Mouse (Mus musculus): ENCODE data around the gene Rnd1.

Gene Rnd1

GRCm38 (mm10) chr15:98677977-98678376 lies 716 bp upstream of the Rnd1 start:
- DNase-seq (ENCODE audit: low spot score): no peak

- no peak for DNase-seq (ENCODE audit: low spot score)
Observed at GRCm38 (mm10) chr15:98676471-98676870, 790 bp downstream of the Rnd1 start.

- no peak for DNase-seq (ENCODE audit: low spot score)
Observed at GRCm38 (mm10) chr15:98675634-98676250, 1.5 kb downstream of the Rnd1 start.

- DNase-seq (ENCODE audit: low spot score): no peak
Observed at GRCm38 (mm10) chr15:98674994-98675545, 2.2 kb downstream of the Rnd1 start.

GRCm38 (mm10) chr15:98674284-98674993 lies 2.8 kb downstream of the Rnd1 start:
- no peak for DNase-seq (ENCODE audit: low spot score)

- DNase-seq (ENCODE audit: low spot score): no peak
Observed at GRCm38 (mm10) chr15:98673732-98674131, 3.5 kb downstream of the Rnd1 start.

GRCm38 (mm10) chr15:98672592-98672991 lies 4.7 kb downstream of the Rnd1 start:
- no peak for DNase-seq (ENCODE audit: low spot score)

- no peak for DNase-seq (ENCODE audit: low spot score)
Observed at GRCm38 (mm10) chr15:98664042-98664907, 13.0 kb downstream of the Rnd1 start.

GRCm38 (mm10) chr15:98662567-98663545 lies 14.4 kb downstream of the Rnd1 start, which contains the start of gene Ddx23:
Gene Ddx23 (minus strand): TSS chr15:98662894.
- DNase-seq (ENCODE audit: low spot score): peak; percentile 88

GRCm38 (mm10) chr15:98662198-98662566 lies 15.1 kb downstream of the Rnd1 start:
- no peak for DNase-seq (ENCODE audit: low spot score)

GRCm38 (mm10) chr15:98656982-98657751 lies 20.1 kb downstream of the Rnd1 start:
- DNase-seq (ENCODE audit: low spot score): no peak

GRCm38 (mm10) chr15:98652174-98652573 lies 25.1 kb downstream of the Rnd1 start:
- no peak for DNase-seq (ENCODE audit: low spot score)

GRCm38 (mm10) chr15:98651431-98651830 lies 25.8 kb downstream of the Rnd1 start:
- no peak for DNase-seq (ENCODE audit: low spot score)

- no peak for DNase-seq (ENCODE audit: low spot score)
Observed at GRCm38 (mm10) chr15:98648071-98648470, 29.2 kb downstream of the Rnd1 start.

GRCm38 (mm10) chr15:98647308-98647707 lies 30.0 kb downstream of the Rnd1 start:
- no peak for DNase-seq (ENCODE audit: low spot score)

GRCm38 (mm10) chr15:98646737-98647136 lies 30.5 kb downstream of the Rnd1 start:
- no peak for DNase-seq (ENCODE audit: low spot score)

GRCm38 (mm10) chr15:98645057-98646026 lies 31.9 kb downstream of the Rnd1 start:
- DNase-seq (ENCODE audit: low spot score): no peak

GRCm38 (mm10) chr15:98644406-98644805 lies 32.9 kb downstream of the Rnd1 start:
- no peak for DNase-seq (ENCODE audit: low spot score)

- DNase-seq (ENCODE audit: low spot score): no peak
Observed at GRCm38 (mm10) chr15:98640157-98640556, 37.1 kb downstream of the Rnd1 start.

Measured in ovary, postnatal 14 days (tissue).